Mouse (Mus musculus): ENCODE results near the gene F13a1.
A peak's percentile ranks its signal among the peaks of the same experiment; 100 is the strongest.

The F13a1 gene

GRCm38 (mm10) chr13:36953676-36954075, 96.4 kb downstream of the F13a1 start:
- DNase-seq = no peak

- DNase-seq = no peak
Measured at GRCm38 (mm10) chr13:36941891-36942290, 108.2 kb downstream of the F13a1 start.

- no peak for DNase-seq
Measured at GRCm38 (mm10) chr13:36932066-36932465, 118.0 kb downstream of the F13a1 start.

DNA sequence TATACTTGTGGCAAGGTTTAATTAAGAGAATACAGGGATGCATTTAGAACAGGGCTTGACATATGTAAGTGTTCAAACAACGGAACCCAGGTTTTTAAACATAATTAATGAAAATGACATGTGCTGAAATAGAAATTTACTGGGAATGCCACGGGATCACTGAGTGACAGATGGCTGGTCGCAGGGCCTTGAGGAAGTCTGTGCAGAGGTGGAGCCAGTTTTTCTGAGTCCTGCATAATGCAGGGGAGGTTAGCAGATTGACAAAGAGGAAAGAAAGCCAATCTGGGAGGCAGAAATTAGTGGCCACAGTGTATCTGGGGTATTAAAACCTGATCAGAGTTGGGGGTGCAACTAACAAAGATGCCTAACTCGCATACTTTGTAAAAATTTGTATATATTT, 130.3 kb downstream of the F13a1 start:
- peak; percentile 11 to 22 for DNase-seq

GRCm38 (mm10) chr13:36903885-36904284, 146.2 kb downstream of the F13a1 start:
- DNase-seq = no peak

GRCm38 (mm10) chr13:36903447-36903846, 146.6 kb downstream of the F13a1 start:
- DNase-seq = no peak

GRCm38 (mm10) chr13:36901603-36902002, 148.4 kb downstream of the F13a1 start:
- DNase-seq = no peak

- DNase-seq = no peak
Measured at GRCm38 (mm10) chr13:36901016-36901415, 149.0 kb downstream of the F13a1 start.

- no peak for DNase-seq
Measured at GRCm38 (mm10) chr13:36896061-36896460, 154.0 kb downstream of the F13a1 start.

DNA sequence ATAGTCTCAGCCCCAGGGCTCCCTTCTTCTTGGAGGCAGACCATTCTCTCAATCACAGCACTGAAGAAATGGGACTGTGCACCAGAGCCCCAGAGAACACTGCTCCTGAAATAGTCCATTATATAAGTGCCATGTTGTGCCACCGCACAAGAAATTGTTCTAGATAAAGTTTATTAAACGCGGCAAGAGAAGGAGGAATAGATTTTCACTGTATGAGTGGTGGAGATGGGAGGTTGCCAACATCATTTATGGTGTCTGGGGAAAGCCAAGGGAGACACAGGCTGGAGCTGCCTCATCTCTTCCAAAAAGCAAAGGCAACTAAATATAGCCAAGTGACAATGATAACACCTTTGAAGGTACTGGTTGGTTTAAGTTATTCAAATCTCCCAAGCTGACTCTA, 156.3 kb downstream of the F13a1 start:
- no peak for DNase-seq

- no peak for DNase-seq
Measured at GRCm38 (mm10) chr13:36892216-36892615, 157.8 kb downstream of the F13a1 start.

DNA sequence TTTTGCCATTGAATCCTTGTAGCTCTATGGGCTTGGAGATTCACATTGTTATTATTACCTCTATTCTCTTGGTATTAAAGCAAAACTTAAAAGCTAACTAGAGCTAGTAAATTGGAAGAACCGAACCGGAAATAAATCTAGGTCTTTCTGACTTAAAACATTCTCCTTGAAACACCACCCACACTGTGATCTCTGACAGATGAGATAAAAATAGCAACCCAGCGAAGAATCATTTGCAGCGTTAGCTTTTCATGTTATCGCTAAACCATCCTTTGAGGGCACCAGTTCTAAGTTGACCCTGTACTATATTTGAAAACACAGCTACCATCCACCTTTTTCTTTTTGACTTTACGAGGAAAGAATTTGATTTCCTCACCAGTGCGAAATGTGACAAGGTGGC, 164.1 kb downstream of the F13a1 start:
- no peak for DNase-seq

GRCm38 (mm10) chr13:36839111-36839510, 210.9 kb downstream of the F13a1 start:
- peak in 1 of 2 experiments; percentile 4 for DNase-seq

Data from cerebellum, postnatal 25 days (tissue).